Mouse (Mus musculus): ENCODE data around the gene Sirt4. TPM values are rescaled to one million over a fixed set of nuclear protein-coding genes. Genes with fewer than 3 reads are reported as not detected.

Sirt4 gene
- polyA plus RNA-seq, 1 experiment = 9.2 TPM

GRCm38 (mm10) chr5:115517501-115517900, 33.0 kb upstream of the Sirt4 start:
- Histone ChIP-seq H3K36me3 (ENCODE audit: control insufficient read depth, insufficient read depth) (peaks cover 7% of the 10 kb centered on the region), H3K27me3 (ENCODE audit: control insufficient read depth, insufficient read depth, insufficient read length) (no peaks in the 10 kb centered on the region), H3K79me2 (ENCODE audit: control insufficient read depth, insufficient read depth) (peaks cover 98% of the 10 kb centered on the region), H3ac (ENCODE audit: control insufficient read depth, insufficient read length, low read depth) (no peak overlapping the region), H3K79me3 (ENCODE audit: low read depth) (peaks cover 71% of the 10 kb centered on the region), H3K4me3 (ENCODE audit: insufficient read depth, poor library complexity, severe bottlenecking) (no peak overlapping the region)
- TF ChIP-seq MAX (IDR thresholded peaks at IDR 0.05) (no peak), CTCF (IDR thresholded peaks at IDR 0.05; ENCODE audit: control insufficient read depth, insufficient read depth, insufficient read length) (no peak), MYOD1 (IDR thresholded peaks at IDR 0.05; ENCODE audit: control insufficient read depth, insufficient read length, low read depth) (no peak), USF1 (IDR thresholded peaks at IDR 0.05; ENCODE audit: low read depth) (no peak), MYOG (IDR thresholded peaks at IDR 0.05; ENCODE audit: control insufficient read depth, extremely low read depth, insufficient read length) (no peak), FOSL1 (IDR thresholded peaks at IDR 0.05; ENCODE audit: insufficient read depth, low read length, poor library complexity, severe bottlenecking) (no peak), CEBPB (IDR thresholded peaks at IDR 0.05; ENCODE audit: low read depth) (no peak)

DNA sequence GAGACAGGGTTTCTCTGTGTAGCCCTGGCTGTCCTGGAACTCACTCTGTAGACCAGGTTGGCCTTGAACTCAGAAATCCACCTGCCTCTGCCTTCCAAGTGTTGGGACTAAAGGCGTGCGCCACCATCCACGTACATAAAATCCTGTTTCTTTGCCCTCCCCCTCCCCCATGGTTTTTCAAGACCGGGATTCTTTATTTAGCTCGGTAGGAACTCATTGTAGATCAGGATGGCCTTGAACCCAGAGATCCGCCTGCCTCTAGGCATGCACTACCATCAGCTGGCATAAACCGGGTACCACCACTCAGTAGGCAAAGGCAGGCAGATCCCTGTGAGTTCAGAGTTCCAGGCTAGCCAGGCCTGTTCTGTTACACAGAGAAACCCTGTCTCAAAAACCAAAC, 32.4 kb upstream of the Sirt4 start:
- H3K79me3 ChIP-seq (ENCODE audit: low read depth) = peaks cover 74% of the 10 kb centered on the region
- H3K79me2 ChIP-seq (ENCODE audit: control insufficient read depth, insufficient read depth) = peaks cover 98% of the 10 kb centered on the region
- H3K27me3 ChIP-seq (ENCODE audit: control insufficient read depth, insufficient read depth, insufficient read length) = no peaks in the 10 kb centered on the region
- no peak overlapping the region for H3ac ChIP-seq (ENCODE audit: control insufficient read depth, insufficient read length, low read depth)
- peaks cover 7% of the 10 kb centered on the region for H3K36me3 ChIP-seq (ENCODE audit: control insufficient read depth, insufficient read depth)
- no peak overlapping the region for H3K4me3 ChIP-seq (ENCODE audit: insufficient read depth, poor library complexity, severe bottlenecking)
- TF ChIP-seq USF1 (IDR thresholded peaks at IDR 0.05; ENCODE audit: low read depth) = no peak
- TF ChIP-seq CTCF (IDR thresholded peaks at IDR 0.05; ENCODE audit: control insufficient read depth, insufficient read depth, insufficient read length) = no peak
- no peak for TF ChIP-seq CEBPB (IDR thresholded peaks at IDR 0.05; ENCODE audit: low read depth)
- TF ChIP-seq MYOG (IDR thresholded peaks at IDR 0.05; ENCODE audit: control insufficient read depth, extremely low read depth, insufficient read length) = no peak
- no peak for TF ChIP-seq MAX (IDR thresholded peaks at IDR 0.05)
- TF ChIP-seq MYOD1 (IDR thresholded peaks at IDR 0.05; ENCODE audit: control insufficient read depth, insufficient read length, low read depth) = no peak

- peaks cover 79% of the 10 kb centered on the region for H3K79me3 ChIP-seq (ENCODE audit: low read depth)
- H3K4me3 ChIP-seq (ENCODE audit: insufficient read depth, poor library complexity, severe bottlenecking) = no peak overlapping the region
- peaks cover 7% of the 10 kb centered on the region for H3K36me3 ChIP-seq (ENCODE audit: control insufficient read depth, insufficient read depth)
- peaks cover 98% of the 10 kb centered on the region for H3K79me2 ChIP-seq (ENCODE audit: control insufficient read depth, insufficient read depth)
- no peaks in the 10 kb centered on the region for H3K27me3 ChIP-seq (ENCODE audit: control insufficient read depth, insufficient read depth, insufficient read length)
- H3ac ChIP-seq (ENCODE audit: control insufficient read depth, insufficient read length, low read depth) = no peak overlapping the region
- no peak for TF ChIP-seq MAX (IDR thresholded peaks at IDR 0.05)
- no peak for TF ChIP-seq FOSL1 (IDR thresholded peaks at IDR 0.05; ENCODE audit: insufficient read depth, low read length, poor library complexity, severe bottlenecking)
- TF ChIP-seq CEBPB (IDR thresholded peaks at IDR 0.05; ENCODE audit: low read depth) = no peak
- no peak for TF ChIP-seq MYOG (IDR thresholded peaks at IDR 0.05; ENCODE audit: control insufficient read depth, extremely low read depth, insufficient read length)
- no peak for TF ChIP-seq USF1 (IDR thresholded peaks at IDR 0.05; ENCODE audit: low read depth)
- TF ChIP-seq MYOD1 (IDR thresholded peaks at IDR 0.05; ENCODE audit: control insufficient read depth, insufficient read length, low read depth) = no peak
- TF ChIP-seq CTCF (IDR thresholded peaks at IDR 0.05; ENCODE audit: control insufficient read depth, insufficient read depth, insufficient read length) = no peak
These were observed 31.8 kb upstream of the Sirt4 start for GRCm38 (mm10) chr5:115516081-115516907.

GRCm38 (mm10) chr5:115514896-115515587, 30.5 kb upstream of the Sirt4 start:
- Histone ChIP-seq H3K79me3 (ENCODE audit: low read depth) (peaks cover 81% of the 10 kb centered on the region), H3K36me3 (ENCODE audit: control insufficient read depth, insufficient read depth) (peaks cover 7% of the 10 kb centered on the region), H3K27me3 (ENCODE audit: control insufficient read depth, insufficient read depth, insufficient read length) (no peaks in the 10 kb centered on the region), H3ac (ENCODE audit: control insufficient read depth, insufficient read length, low read depth) (no peak overlapping the region), H3K4me3 (ENCODE audit: insufficient read depth, poor library complexity, severe bottlenecking) (no peak overlapping the region), H3K79me2 (ENCODE audit: control insufficient read depth, insufficient read depth) (peaks cover 98% of the 10 kb centered on the region)
- TF ChIP-seq CTCF (IDR thresholded peaks at IDR 0.05; ENCODE audit: control insufficient read depth, insufficient read depth, insufficient read length) (no peak), CEBPB (IDR thresholded peaks at IDR 0.05; ENCODE audit: low read depth) (no peak), FOSL1 (IDR thresholded peaks at IDR 0.05; ENCODE audit: insufficient read depth, low read length, poor library complexity, severe bottlenecking) (no peak), USF1 (IDR thresholded peaks at IDR 0.05; ENCODE audit: low read depth) (no peak), MYOG (IDR thresholded peaks at IDR 0.05; ENCODE audit: control insufficient read depth, extremely low read depth, insufficient read length) (no peak)

DNA sequence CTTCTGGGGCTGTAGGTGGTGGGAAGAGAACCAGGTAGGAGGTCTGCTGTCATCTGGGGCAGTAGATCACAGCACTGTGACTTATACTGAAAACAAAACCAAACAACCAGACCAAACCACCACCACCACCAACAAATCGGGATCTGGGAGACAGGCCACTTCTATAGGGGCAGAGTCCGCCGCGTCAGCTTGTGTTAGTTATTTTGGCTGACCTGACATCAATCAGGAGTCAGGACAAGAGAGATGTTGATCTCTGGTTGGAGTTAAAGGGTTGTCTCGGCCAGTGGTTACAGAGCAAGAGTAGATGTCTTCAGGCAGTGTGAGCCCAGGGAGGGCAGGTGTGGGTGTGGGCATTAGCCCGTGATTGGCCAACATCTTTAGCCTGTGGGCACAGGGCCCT, 29.8 kb upstream of the Sirt4 start:
- Histone ChIP-seq H3K4me3 (ENCODE audit: insufficient read depth, poor library complexity, severe bottlenecking) (no peak overlapping the region), H3K79me2 (ENCODE audit: control insufficient read depth, insufficient read depth) (peaks cover 100% of the 10 kb centered on the region), H3ac (ENCODE audit: control insufficient read depth, insufficient read length, low read depth) (no peak overlapping the region), H3K79me3 (ENCODE audit: low read depth) (peaks cover 84% of the 10 kb centered on the region), H3K27me3 (ENCODE audit: control insufficient read depth, insufficient read depth, insufficient read length) (no peaks in the 10 kb centered on the region), H3K36me3 (ENCODE audit: control insufficient read depth, insufficient read depth) (peaks cover 7% of the 10 kb centered on the region)
- TF ChIP-seq MYOG (IDR thresholded peaks at IDR 0.05; ENCODE audit: control insufficient read depth, extremely low read depth, insufficient read length) (no peak), MAX (IDR thresholded peaks at IDR 0.05) (no peak), MYOD1 (IDR thresholded peaks at IDR 0.05; ENCODE audit: control insufficient read depth, insufficient read length, low read depth) (no peak), USF1 (IDR thresholded peaks at IDR 0.05; ENCODE audit: low read depth) (no peak), CTCF (IDR thresholded peaks at IDR 0.05; ENCODE audit: control insufficient read depth, insufficient read depth, insufficient read length) (no peak), FOSL1 (IDR thresholded peaks at IDR 0.05; ENCODE audit: insufficient read depth, low read length, poor library complexity, severe bottlenecking) (no peak), CEBPB (IDR thresholded peaks at IDR 0.05; ENCODE audit: low read depth) (no peak)
